Mouse (Mus musculus): ENCODE results near the gene Bicc1. TPM values are rescaled to one million over a fixed set of nuclear protein-coding genes. Genes with fewer than 3 reads are reported as not detected.
A peak's percentile ranks its signal among the peaks of the same experiment; 100 is the strongest.

Bicc1 gene
- total RNA-seq, 2 experiments from 2014 or later = 6.9 to 7.0 TPM

GRCm38 (mm10) chr10:71007516-71007915 is 152.0 kb downstream of the Bicc1 start:
- intact Hi-C loops (cut with DNase I) = no loop called here
- no peak for DNase-seq

- DNase-seq = no peak
- intact Hi-C loops (cut with DNase I) = no loop called here
Observed at GRCm38 (mm10) chr10:71007001-71007400, 152.5 kb downstream of the Bicc1 start.

- no peak for DNase-seq
- intact Hi-C loops (cut with DNase I) = no loop called here
Observed at GRCm38 (mm10) chr10:71002871-71003270, 156.6 kb downstream of the Bicc1 start.

- intact Hi-C loops (cut with DNase I) = no loop called here
- no peak for DNase-seq
Observed at GRCm38 (mm10) chr10:71002186-71002585, 157.3 kb downstream of the Bicc1 start.

- intact Hi-C loops (cut with DNase I) = no loop called here
- DNase-seq = peak; percentile 23
Observed at GRCm38 (mm10) chr10:70998136-70998535, 161.4 kb downstream of the Bicc1 start.

- DNase-seq = no peak
- intact Hi-C loops (cut with DNase I) = no loop called here
Observed at GRCm38 (mm10) chr10:70996051-70996450, 163.4 kb downstream of the Bicc1 start.

GRCm38 (mm10) chr10:70994135-70994497 is 165.4 kb downstream of the Bicc1 start:
- DNase-seq = no peak
- intact Hi-C loops (cut with DNase I) = no loop called here

- intact Hi-C loops (cut with DNase I) = no loop called here
- no peak for DNase-seq
Observed at GRCm38 (mm10) chr10:70993497-70994134, 165.9 kb downstream of the Bicc1 start.

GRCm38 (mm10) chr10:70987396-70987795 is 172.1 kb downstream of the Bicc1 start:
- intact Hi-C loops (cut with DNase I) = no loop called here
- peak; percentile 39 for DNase-seq

GRCm38 (mm10) chr10:70983036-70983670 is 176.3 kb downstream of the Bicc1 start:
- intact Hi-C loops (cut with DNase I) = loop anchor here (5.0 kb wide), 1 partner anchor 234 kb away; no protein-coding TSS in a partner anchor
- no peak for DNase-seq

GRCm38 (mm10) chr10:70982156-70982555 is 177.3 kb downstream of the Bicc1 start:
- intact Hi-C loops (cut with DNase I) = loop anchor here (5.0 kb wide), 1 partner anchor 235 kb away; no protein-coding TSS in a partner anchor
- no peak for DNase-seq

GRCm38 (mm10) chr10:70979657-70980056 is 179.8 kb downstream of the Bicc1 start:
- intact Hi-C loops (cut with DNase I) = loop anchor here (5.0 kb wide), 1 partner anchor 238 kb away; no protein-coding TSS in a partner anchor
- no peak for DNase-seq

- intact Hi-C loops (cut with DNase I) = no loop called here
- no peak for DNase-seq
Observed at GRCm38 (mm10) chr10:70977141-70977540, 182.4 kb downstream of the Bicc1 start.

- DNase-seq = no peak
- intact Hi-C loops (cut with DNase I) = no loop called here
Observed at GRCm38 (mm10) chr10:70976633-70977032, 182.9 kb downstream of the Bicc1 start.

GRCm38 (mm10) chr10:70971156-70971555 is 188.3 kb downstream of the Bicc1 start:
- intact Hi-C loops (cut with DNase I) = no loop called here
- DNase-seq = no peak

GRCm38 (mm10) chr10:70968848-70969683 is 190.4 kb downstream of the Bicc1 start:
- DNase-seq = no peak
- intact Hi-C loops (cut with DNase I) = loop anchor here (10.0 kb wide), 2 partner anchors 246 to 404 kb away; no protein-coding TSS in a partner anchor

GRCm38 (mm10) chr10:70966642-70967345 is 192.7 kb downstream of the Bicc1 start:
- intact Hi-C loops (cut with DNase I) = loop anchor here (10.0 kb wide), 2 partner anchors 248 to 402 kb away; no protein-coding TSS in a partner anchor
- peak; percentile 45 for DNase-seq

GRCm38 (mm10) chr10:70964706-70965105 is 194.8 kb downstream of the Bicc1 start:
- intact Hi-C loops (cut with DNase I) = loop anchor here (5.0 to 10.0 kb wide), 3 partner anchors 250 to 647 kb away; no protein-coding TSS in a partner anchor
- no peak for DNase-seq

- intact Hi-C loops (cut with DNase I) = loop anchor here (5.0 to 10.0 kb wide), 3 partner anchors 251 to 646 kb away; no protein-coding TSS in a partner anchor
- DNase-seq = no peak
Observed at GRCm38 (mm10) chr10:70963599-70964193, 195.8 kb downstream of the Bicc1 start.

- DNase-seq = no peak
- intact Hi-C loops (cut with DNase I) = loop anchor here (5.0 to 10.0 kb wide), 3 partner anchors 253 to 644 kb away; no protein-coding TSS in a partner anchor
Observed at GRCm38 (mm10) chr10:70961641-70962040, 197.9 kb downstream of the Bicc1 start.
